Mouse (Mus musculus): ENCODE measurements around the gene Olfr1412. TPM values are rescaled to one million over a fixed set of nuclear protein-coding genes. Genes with fewer than 3 reads are reported as not detected.

Olfr1412 gene
- not detected for total RNA-seq (2022)

DNA sequence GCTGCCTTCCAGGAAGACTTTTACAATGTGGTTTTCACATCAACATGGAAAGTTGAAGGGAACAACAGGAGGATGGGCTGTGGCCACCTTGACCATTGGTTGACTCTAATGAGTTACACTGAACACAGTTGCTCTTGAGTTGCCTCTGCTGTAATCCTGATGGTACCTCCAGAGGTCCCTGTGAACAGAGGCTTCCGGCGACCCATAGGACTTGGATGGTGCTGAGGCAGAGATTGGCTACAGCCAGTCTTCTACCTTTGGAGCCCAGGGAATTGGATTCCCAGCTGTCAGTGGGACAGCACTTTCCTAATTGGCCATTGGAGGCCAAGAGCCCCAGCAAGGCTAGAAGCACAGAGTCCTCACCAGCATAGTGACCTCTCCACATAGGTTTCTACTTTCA is at the start of gene Olfr1412:
TSS of gene Olfr1412 (plus strand) at position 301 of the 400 bp plus-strand sequence.
- no peak for DNase-seq (ENCODE audit: low spot score in 2 of 2)

DNA sequence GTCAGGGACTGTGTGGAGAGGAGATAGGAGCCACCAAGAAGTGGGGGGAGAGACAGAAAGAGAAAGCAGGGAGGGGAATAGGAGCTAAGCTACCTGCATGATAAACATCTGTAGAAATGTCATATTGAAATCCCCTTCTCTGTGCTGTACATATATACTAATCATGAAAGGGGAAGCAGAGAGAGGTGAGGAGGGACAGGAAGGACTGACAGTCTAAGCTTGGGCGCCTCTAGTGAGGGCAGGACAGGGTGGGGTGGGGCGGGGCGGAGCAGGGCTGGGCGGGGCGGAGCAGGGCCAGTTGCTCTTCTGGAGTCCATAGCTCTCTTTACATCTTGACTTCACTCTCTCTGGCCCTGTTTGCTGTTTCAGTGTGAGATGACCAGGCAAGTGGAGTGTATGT is 48.6 kb upstream of the Olfr1412 start:
- DNase-seq (ENCODE audit: low spot score in 2 of 2): no peak

DNA sequence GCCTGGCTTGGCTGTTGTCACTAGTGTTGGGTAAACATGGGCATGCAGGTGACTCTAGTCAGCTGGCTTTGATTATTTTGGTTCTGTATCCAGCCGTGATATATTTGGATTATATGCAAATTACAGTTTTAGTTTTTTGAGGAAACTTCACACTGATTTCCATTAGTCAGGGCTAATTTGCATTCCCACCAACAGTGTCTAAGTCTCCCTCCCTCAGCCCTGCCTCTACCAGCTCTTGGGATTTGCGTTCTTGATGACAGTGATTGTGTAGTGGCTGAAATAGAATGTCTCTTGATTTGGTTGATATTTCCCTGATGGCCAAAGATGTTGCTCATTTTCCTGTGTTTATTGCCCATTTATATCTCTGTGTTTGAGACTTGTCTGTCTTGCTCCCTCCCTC is 46.5 kb upstream of the Olfr1412 start:
- DNase-seq (ENCODE audit: low spot score in 2 of 2): no peak

DNA sequence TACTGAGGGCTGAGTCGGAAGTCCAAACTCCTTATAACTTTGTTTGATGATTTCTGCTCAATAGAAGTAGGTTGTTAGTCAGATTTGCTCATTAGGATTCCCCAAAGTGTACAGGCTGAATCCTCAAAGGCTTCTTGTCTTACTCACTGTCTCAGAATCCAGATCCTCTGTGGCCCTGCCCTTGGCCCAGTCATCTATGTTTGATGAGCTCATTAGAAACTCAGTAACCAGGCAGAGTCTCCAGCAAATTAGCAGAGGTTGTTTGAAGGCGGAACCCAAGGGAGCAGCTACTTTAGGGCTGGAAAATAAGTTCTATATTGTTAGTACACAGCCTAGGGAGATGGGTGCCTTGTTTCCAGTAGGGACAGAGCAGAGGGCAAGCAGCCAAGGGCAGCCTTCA is 39.6 kb upstream of the Olfr1412 start:
- DNase-seq (ENCODE audit: low spot score in 2 of 2): no peak

DNA sequence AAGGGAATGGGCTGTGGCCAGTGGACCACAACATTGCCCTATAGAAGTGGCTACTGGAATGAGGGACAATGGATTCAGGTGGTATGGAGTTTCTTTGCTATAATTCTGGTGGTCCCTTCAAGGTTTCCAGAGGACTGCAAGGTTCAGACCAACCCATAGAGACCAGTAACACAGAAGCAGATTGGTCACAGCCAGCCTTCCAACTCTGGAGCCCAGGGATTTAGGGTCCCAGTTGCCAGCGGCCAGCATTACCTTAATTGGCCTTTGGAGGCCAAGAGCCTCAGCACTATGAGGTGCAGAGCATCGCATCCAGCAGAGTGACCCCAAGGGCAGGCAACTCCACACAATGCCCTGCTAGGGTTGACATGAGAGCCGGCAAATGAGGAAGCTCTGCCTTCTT is 14.6 kb upstream of the Olfr1412 start, which contains the start of gene Olfr1413:
TSS of gene Olfr1413 (plus strand) at position 301 of the 400 bp plus-strand sequence.
- no peak for DNase-seq (ENCODE audit: low spot score in 2 of 2)

DNA sequence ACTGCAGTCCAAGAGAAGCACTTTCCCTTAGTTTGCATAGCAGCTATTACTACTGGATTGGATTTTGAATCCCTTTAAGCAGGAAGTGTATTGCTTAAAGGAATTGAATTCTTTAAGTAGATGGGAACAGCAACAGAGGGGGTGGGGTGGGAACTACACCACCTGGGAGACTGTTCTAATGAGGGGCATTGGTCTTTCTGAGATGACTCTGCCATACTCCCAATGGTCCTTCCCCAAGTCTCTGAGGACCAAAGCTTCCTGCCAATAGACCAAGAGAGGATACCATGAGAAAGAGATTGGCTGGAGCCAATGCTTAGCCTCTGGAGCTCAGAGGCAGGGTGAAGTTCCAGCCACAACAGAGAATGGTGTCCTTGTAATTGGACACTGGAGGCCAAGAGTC is 8.5 kb downstream of the Olfr1412 start, which contains the start of gene Olfr1411:
TSS of gene Olfr1411 (plus strand) at position 301 of the 400 bp plus-strand sequence.
- no peak for DNase-seq (ENCODE audit: low spot score in 2 of 2)

DNA sequence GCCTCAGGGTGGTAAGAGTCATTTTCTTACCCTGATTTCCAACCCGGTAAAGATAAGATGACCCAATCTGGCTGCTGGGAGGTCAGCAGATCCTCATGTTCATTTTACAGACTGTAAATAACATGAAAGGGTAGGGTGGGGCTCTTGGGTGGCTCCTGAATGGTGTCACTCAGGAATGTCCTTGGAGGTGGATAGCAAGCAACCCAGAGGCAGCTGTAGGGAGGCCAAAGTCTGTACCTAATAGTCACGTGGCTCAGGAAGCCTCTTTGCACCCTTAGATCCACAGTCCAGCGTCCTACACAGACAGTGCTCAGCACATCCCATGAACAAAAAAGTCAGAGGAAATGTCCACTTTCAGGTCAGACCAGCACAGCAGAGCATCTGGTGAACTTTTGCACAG is 10.4 kb downstream of the Olfr1412 start:
- no peak for DNase-seq (ENCODE audit: low spot score in 2 of 2)

DNA sequence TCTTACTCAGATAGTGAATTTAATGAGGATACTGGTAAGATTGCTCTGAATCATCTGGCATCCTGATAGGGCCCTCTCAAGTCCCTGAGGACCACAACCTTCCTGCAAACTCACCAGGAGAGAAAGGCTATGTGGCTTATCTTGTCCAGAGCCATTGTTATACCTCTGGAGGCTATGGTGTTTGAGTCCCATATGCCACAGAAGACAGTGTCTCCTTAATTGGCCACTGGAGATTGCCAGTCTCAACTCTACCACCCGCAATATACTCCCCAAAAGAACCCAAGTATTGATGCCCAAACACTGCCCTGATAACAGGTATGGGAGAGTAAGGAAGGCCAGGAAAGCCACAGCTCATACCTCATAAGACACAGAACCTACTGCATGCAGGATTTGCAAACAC is 19.9 kb downstream of the Olfr1412 start, which contains the start of gene Olfr1410:
TSS of gene Olfr1410 (plus strand) at position 301 of the 400 bp plus-strand sequence.
- no peak for DNase-seq (ENCODE audit: low spot score in 2 of 2)

DNA sequence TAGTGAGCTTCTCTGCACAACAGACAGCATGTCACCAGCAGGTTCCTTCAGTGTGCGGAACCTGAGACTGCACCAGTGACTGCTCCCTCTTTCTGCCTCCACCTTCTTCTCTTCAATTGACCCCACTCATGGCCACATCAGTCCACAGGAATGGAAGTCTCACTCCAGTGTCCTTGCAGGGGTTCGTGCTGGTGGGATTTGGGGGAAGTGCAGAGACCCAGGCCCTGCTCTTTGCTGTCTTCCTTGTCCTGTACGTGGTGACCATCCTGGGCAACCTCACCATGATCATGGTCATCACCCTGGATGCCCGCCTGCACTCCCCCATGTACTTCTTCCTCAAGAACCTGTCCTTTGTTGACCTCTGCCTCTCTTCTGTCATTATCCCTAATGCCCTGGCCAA is 22.1 kb downstream of the Olfr1412 start:
- DNase-seq (ENCODE audit: low spot score in 2 of 2): no peak

DNA sequence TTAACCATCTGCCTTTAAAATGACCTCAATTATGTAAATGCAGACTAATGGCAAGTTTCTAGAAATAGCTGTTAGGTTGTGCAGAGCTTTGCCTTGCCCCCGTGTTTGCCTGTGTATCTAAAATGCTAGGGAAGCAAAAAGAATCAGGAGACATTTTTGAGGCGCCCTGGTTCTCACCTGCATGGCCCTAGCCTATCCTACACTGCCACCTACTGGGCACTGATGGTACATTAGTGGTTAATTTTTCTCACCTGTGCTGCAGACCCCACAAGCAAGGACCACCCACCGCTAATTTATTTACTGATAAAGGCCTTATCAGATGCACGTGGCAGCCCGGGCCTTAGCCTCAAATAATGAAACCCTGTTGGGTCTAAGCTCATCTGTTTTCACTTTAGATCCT is 25.4 kb downstream of the Olfr1412 start:
- peak in 1 of 2 experiments; percentile 59 for DNase-seq (ENCODE audit: low spot score in 2 of 2)

DNA sequence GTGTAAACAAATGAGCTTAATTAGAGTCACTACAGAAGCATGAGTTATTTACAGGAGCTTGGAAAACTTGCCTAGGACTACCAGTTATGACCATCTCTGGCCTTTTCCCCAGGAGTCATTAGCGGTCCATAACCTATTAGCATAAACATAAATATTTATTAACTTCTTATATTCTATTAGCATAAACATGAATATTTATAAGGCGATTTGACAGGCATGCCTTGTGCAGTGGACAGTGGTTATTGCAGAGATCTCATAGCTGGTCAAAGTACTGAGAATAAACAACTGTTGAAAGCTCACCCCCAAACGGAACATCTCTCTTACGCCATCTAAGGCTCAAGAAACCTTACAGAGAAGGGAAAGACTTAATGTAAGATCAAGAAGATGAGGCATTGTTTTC is 27.6 kb downstream of the Olfr1412 start:
- DNase-seq (ENCODE audit: low spot score in 2 of 2): no peak

DNA sequence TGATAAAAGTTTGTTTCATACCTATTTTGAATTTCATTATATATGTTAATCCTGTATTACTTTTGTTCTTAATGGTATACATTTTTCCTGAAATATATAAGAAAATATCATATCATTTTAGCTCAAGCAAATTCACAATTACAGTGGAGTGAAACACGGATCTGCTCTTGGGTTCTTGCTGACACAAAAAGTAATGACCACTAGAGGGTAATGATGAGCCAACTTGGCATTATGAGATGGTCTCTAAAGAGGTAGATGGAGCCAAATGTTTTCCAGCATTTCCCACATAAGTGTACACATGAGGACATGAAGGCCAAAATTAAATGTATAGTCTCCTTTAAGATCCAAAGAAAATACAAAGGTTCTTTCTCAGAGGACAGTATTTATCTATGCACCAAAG is 28.9 kb downstream of the Olfr1412 start:
- no peak for DNase-seq (ENCODE audit: low spot score in 2 of 2)

DNA sequence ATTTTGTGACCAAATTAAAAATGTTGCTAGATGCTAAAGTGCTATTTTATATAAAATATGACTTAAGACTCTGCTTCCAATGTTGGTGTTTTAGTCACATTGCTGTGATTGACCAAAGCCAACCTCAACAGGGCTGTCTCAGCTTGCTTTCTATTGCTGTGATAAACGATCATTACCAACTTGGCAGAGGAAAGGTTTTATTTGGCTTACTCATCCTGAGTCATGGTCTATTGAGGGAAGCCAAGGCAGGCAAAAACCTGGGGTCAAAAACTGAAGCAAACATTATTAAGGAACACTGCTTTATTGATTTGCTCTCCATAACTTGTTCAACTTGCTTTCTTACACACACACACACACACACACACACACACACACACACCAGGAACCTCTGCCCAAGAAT is 30.5 kb downstream of the Olfr1412 start:
- DNase-seq (ENCODE audit: low spot score in 2 of 2): no peak

DNA sequence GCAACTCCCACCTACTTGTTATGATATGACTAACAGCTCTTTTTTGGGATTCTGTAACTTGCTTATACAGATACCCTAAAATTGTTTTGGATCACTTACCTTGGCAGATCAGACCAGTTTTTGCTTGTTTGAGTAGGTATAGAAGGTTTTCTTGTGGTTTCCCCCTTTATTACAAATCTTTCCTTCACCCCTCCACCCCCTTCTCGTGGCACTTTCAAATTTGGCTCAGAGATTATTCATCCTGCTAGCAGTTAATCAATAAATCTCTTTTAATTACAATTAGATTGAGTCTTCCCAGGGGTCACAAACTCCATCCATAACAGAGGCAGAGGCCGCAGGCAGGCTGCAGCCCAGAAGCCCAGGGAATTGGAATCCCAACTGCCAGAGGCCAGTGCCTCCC is 31.9 kb downstream of the Olfr1412 start, which contains the start of gene Olfr12:
TSS of gene Olfr12 (plus strand) at position 301 of the 400 bp plus-strand sequence.
- no peak for DNase-seq (ENCODE audit: low spot score in 2 of 2)

DNA sequence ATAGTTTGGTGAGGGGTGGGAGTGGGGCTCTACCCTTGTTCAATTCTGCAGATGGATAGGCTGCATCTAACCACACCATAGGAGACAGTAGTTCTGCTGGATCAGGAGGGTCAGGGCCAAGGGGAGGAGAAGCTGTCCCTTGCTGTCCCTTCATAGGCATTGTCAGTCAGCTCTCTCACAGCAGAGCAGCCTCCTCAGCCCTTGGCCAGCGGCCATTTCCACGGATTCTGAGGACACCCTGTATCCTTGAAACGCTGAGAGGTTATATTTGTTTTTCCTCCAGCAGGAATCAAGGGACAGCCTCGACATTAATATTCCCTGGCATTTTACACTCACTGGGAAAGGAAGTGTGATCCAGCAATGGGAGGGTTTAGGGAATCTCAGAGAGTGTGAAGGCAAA is 32.8 kb downstream of the Olfr1412 start:
- DNase-seq (ENCODE audit: low spot score in 2 of 2): no peak

DNA sequence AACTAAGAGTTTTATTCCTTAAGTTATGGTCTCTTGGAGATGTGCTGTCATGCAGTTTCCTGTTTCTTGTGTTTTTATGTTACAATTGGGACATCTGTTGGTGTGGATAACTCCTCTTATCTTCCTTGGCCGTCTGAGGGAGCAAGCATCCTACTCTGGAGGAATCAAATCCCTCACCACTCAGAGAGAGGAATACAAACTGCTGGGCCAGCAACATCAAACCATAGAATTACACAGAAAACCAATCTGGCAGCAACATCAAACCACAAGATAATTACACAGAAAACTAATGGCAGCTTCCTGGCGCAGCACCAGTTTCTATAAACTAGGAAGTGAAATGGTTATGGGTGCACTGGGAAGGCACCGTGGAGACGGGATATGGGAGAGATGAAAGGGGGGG is 42.6 kb downstream of the Olfr1412 start:
- no peak for DNase-seq (ENCODE audit: low spot score in 2 of 2)

DNA sequence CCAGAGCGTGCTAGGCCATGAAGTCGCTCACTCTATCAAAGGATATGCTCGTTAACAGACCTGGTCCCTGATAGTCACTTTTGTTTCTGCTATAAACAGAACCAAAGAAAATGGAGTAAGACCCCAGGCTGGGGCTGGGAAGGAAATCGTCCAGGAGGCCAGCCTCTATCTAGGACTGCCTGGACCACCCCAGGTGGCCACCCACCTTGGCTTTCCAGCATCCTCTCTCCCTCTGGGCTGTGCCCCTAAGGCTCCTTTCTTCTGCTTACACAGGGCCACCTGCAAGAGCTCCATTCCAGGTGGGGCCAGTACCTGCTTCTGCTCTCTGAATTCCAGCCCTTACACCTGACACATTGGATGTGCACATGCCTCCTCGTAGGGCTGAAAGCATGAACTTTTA is 46.6 kb downstream of the Olfr1412 start:
- no peak for DNase-seq (ENCODE audit: low spot score in 2 of 2)

DNA sequence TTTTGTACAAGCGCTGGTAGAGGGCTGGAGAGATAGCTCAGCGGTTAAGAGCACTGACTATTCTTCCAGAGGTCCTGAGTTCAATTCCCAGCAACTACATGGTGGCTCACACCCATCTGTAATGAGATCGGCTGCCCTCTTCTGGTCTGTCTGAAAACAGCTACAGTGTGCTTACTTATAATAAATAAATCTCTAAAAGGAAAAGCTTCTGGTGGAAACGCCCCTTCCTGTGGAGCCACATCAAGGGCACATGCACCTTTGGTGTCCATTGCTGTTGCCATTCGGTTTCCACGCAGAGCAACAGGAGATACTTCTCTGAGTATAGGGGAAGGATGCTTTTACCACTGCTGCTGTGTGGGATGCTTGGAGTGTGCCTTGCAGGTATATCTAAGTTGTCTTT is 47.4 kb downstream of the Olfr1412 start:
- no peak for DNase-seq (ENCODE audit: low spot score in 2 of 2)

DNA sequence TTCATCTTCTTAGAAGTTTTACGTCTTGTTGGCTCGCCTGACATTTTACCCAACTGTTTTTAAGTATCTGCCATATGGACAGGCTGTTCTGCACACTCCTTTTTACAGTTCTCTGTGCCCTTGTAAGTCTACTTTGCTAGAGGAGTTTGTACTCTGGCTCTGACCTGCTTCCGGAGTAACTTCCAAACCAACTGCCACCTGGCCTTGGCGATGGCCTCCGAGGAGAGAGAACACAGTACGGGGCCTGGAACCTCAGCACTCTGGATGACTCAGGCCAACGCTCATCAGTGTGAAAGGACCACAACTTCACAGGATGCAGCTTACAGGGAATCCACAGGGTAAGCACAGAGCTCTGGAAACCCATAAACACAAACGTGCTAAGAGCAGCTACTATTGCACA is 48.1 kb downstream of the Olfr1412 start:
- peak in 1 of 2 experiments; percentile 44 for DNase-seq (ENCODE audit: low spot score in 2 of 2)

DNA sequence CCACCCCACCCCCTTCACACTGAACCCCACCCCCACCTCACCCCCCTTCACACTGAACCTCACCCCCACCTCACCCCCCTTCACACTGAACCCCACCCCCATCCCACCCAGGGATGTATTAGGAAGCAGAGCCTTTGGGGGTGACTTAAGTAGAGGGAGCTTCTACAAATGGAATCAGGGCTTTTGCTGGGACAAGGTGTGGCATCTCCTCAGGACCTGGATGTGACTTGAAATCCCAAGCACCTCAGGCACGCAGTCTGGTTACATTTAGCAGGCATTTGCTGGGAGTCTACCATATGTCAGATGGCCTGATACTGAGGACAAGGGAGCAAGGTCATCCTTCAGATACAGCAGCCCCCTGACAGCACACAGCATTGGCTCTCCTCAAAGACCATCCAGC is 49.0 kb downstream of the Olfr1412 start:
- no peak for DNase-seq (ENCODE audit: low spot score in 2 of 2)

DNA sequence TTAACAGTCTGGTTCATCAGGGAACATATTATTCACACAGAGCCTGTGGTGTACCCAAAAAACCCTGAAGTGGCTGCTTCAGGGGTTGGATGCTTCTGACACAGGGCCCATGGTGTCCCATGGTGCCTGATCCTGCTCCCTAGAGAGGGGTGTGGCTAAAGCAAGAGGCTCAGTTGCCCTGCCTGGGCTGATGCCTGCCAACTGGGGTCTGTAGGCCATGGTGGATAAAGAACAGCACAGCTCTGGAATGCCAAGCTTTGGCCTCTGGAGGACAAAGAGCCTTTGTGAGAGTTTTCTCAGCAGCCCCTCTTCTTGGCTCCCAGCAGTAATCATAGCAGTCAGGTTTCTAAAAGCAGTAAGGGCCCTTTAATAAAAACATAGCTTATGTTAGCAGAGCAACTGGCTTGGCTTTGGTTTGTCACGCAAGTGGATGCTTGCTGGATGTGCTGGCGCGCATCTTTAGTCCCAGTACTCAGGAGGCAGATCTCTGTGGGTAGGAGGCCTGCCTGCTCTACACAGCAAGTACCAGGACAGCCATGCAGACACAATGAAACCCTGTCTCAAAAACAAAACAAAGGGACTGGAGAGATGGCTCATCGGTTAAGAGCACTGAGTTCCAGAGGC is 49.5 kb downstream of the Olfr1412 start:
- DNase-seq (ENCODE audit: low spot score in 2 of 2): peak in 1 of 2 experiments; percentile 47

DNA sequence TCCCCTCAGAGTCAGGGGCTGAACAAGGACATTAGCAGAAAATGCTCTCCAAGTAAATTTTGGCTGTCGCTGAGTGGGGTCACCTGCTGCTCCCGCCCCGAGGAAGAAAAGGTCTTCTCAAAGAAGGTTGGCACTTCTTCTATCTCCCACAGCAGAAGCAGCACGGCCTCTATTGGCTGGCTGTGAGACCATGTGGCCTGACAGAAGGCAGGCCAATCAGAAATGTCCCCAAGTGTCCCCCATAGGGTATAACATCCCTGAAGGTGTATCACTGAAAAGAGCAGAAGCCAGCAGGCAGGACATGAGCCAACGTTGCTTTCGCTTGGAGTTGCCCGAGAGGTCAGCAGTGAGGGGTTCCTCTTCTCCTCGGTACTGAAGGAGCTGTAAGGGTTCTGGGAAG is 50.4 kb downstream of the Olfr1412 start:
- DNase-seq (ENCODE audit: low spot score in 2 of 2): no peak

DNA sequence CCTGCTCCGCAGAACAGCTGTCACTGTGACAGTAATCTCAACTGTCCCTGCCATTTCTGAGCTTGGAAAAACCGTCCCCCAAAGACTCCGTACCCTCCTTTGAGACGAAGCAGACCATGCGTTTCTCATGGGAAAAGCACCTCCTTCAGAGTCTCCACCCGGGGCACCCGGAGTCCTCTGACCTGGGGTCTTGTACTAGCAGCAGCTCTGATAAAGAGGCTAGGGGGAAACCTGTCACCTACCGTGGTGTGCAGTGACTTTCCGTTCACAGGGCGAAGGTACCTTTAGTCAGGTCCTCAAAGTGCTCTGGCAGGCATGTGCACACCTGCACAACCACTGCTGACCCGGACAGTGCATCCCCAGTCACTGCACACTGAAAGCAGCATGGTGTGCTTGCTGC is 51.1 kb downstream of the Olfr1412 start:
- DNase-seq (ENCODE audit: low spot score in 2 of 2): no peak

Data from layer of hippocampus, adult 8-10 months (tissue).